Mouse (Mus musculus) limb, embryonic 14.5 days (tissue): ENCODE measurements around the gene Uchl1. TPM values are rescaled to one million over a fixed set of nuclear protein-coding genes. Genes with fewer than 3 reads are reported as not detected.
A peak's percentile ranks its signal among the peaks of the same experiment; 100 is the strongest.

Experiments
- ATAC-seq: fragments of 200-750 bp; cut with Nextera tagmentation; 2 replicates; pipeline ENCODE4 v1.8.0; 2017; ENCODE audit warnings: low read depth, moderate number of reproducible peaks, moderate TSS enrichment; ENCODE audit not compliant: low FRiP score
- DNase-seq: peaks from one replicate; pipeline ENCODE4 v3.0.0-alpha.2; 2015; ENCODE audit warnings: low spot score
- H3K27ac ChIP-seq: fragments of 300-500 bp; sonication (generic); replicated peaks from 2 replicates; pipeline ENCODE4 v1.5.1; 2014; ENCODE audit warnings: low read depth, mild to moderate bottlenecking, low read length, moderate library complexity, mixed read lengths
- H3K27me3 ChIP-seq: fragments of 300-500 bp; sonication (generic); 2 replicates; pipeline ENCODE4 v1.6.1; 2014; ENCODE audit warnings: low read length, mixed read lengths; ENCODE audit not compliant: control insufficient read depth, insufficient read depth
- H3K36me3 ChIP-seq: fragments of 300-500 bp; sonication (generic); 2 replicates; pipeline ENCODE4 v1.6.1; 2014; ENCODE audit warnings: mild to moderate bottlenecking, low read length, moderate library complexity, mixed read lengths; ENCODE audit not compliant: control insufficient read depth, insufficient read depth
- H3K4me1 ChIP-seq: fragments of 300-500 bp; sonication (generic); 2 replicates; pipeline ENCODE4 v1.6.1; 2014; ENCODE audit warnings: antibody characterized with exemption, low read length, mixed read lengths; ENCODE audit not compliant: control insufficient read depth, insufficient read depth
- H3K4me2 ChIP-seq: fragments of 300-500 bp; sonication (generic); replicated peaks from 2 replicates; pipeline ENCODE4 v1.6.1; 2014; ENCODE audit warnings: low read depth, mild to moderate bottlenecking, low read length, moderate library complexity; ENCODE audit not compliant: severe bottlenecking
- H3K4me3 ChIP-seq: fragments of 300-500 bp; sonication (generic); replicated peaks from 2 replicates; pipeline ENCODE4 v1.5.1; 2014; ENCODE audit warnings: low read length
- H3K9ac ChIP-seq: fragments of 300-500 bp; sonication (generic); 2 replicates; pipeline ENCODE4 v1.6.1; 2014; ENCODE audit warnings: mild to moderate bottlenecking, low read depth, low read length, moderate library complexity; ENCODE audit not compliant: severe bottlenecking
- H3K9me3 ChIP-seq: fragments of 300-500 bp; sonication (generic); 2 replicates; pipeline ENCODE4 v1.6.1; 2016; ENCODE audit warnings: low read length; ENCODE audit not compliant: control insufficient read depth
- POLR2A ChIP-seq: fragments of 200-500 bp; IDR thresholded peaks from 2 replicates; pipeline ENCODE4 v1.8.0; 2012; ENCODE audit warnings: inconsistent platforms, mild to moderate bottlenecking, moderate library complexity, borderline replicate concordance; ENCODE audit not compliant: insufficient read depth, insufficient read length; ENCODE audit errors: extremely low read depth
- WGBS: fragments of 180-500 bp; shearing (Covaris S2); extraction: QIAGEN DNeasy Blood & Tissue Kit; methylation state at CpG from one replicate; pipeline ENCODE4 v1.1.7; 2014; 5-methylcytosine and 5-hydroxymethylcytosine counted together
- polyA plus RNA-seq, 2 experiments: library from polyadenylated mRNA; depleted of rRNA in 1 of 2; stranded (reverse) in 1 of 2; unstranded in 1 of 2; fragments of >200 nt; fragmentation: Nextera tagmentation in 1 of 2; extraction: Ambion mirVana in 1 of 2; gene quantifications; 2 replicates each; pipeline versions ENCODE4 v1.2.1 to v1.2.3; 2012 to 2014

Uchl1 gene
- polyA plus RNA-seq, 2 experiments, result 81.0 to 105 TPM

DNA sequence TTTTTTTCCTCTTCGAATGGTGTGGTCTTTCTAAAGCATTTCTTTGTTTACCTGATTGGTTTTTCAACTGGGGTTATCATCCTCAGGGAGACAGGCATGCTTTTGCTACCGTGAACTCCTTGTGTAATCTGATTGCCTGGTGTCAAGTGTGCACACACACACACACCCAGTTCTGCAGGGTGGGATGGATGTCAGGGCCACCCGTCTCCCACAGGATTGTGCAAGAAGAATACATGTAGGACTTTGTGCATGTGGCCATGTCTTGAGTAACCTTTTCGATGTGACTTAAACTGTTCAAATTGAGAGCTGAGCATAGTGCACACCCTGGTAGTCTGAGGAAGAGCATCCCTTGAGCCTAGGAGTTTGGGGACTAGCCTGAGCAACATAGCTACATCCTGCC lies 17.3 kb downstream of the Uchl1 start:
- Histone ChIP-seq H3K4me2 (no peak overlapping the region), H3K27me3 (no peaks in the 10 kb centered on the region), H3K9me3 (no peaks in the 10 kb centered on the region), H3K4me3 (no peak overlapping the region), H3K4me1 (no peaks in the 10 kb centered on the region), H3K27ac (no peak overlapping the region), H3K36me3 (no peaks in the 10 kb centered on the region), H3K9ac (no peak overlapping the region)
- TF ChIP-seq POLR2A, result no peak
- 84% methylated on average over 4 of the region's 4 CpGs for WGBS
- no peak for DNase-seq
- ATAC-seq, result no peak

DNA sequence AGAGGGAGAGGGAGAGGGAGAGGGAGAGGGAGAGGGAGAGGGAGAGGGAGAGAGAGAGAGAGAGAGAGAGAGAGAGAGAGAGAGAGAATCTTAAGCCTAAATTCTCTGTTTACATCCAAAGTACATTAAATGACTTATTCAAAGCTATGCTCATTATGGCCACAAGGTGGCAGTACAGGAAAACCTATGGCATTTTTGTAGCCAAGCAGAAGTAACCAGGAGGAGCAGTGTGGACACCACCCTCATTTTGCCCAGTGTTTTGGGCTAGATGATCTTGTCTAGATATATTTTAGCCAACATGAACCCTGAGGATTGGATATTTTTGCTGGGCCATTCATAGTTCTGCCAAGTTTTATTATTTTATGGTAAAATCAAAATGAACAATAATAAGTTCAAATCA lies 21.2 kb downstream of the Uchl1 start:
- Histone ChIP-seq H3K36me3 (no peaks in the 10 kb centered on the region), H3K9me3 (no peaks in the 10 kb centered on the region), H3K4me3 (no peak overlapping the region), H3K9ac (no peak overlapping the region), H3K4me1 (peaks cover 3% of the 10 kb centered on the region; the same call in 1 of the 2 replicates), H3K27ac (no peak overlapping the region), H3K4me2 (no peak overlapping the region), H3K27me3 (no peaks in the 10 kb centered on the region)
- DNase-seq (peak; percentile 84), ATAC-seq (no peak)
- no peak for TF ChIP-seq POLR2A

DNA sequence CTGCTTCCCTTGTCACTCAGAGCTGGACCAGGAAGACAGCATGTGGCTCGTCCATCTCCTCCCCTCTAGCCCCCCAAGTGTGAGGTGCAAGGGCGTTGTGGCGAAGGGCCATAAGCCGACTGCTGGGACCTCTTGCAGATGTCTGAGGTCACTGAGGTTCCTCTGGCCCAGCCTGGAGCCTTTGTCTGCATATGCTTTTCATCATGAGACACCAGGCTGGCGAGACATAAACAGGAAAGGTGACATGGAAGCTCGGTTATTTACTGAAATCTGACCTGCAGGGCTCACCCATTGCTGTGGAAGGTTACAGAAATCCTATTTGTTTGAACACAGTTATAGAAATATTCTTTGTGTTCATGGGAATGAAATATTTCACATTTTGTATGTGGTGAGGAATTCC lies 24.0 kb downstream of the Uchl1 start:
- Histone ChIP-seq H3K27ac (no peak overlapping the region), H3K9ac (no peak overlapping the region), H3K4me3 (no peak overlapping the region), H3K4me2 (no peak overlapping the region), H3K4me1 (peaks cover 3% of the 10 kb centered on the region; the same call in 1 of the 2 replicates), H3K9me3 (no peaks in the 10 kb centered on the region), H3K36me3 (no peaks in the 10 kb centered on the region), H3K27me3 (no peaks in the 10 kb centered on the region)
- no peak for ATAC-seq
- WGBS, result 32% methylated on average over 6 of the region's 6 CpGs
- TF ChIP-seq POLR2A, result no peak
- DNase-seq, result no peak

DNA sequence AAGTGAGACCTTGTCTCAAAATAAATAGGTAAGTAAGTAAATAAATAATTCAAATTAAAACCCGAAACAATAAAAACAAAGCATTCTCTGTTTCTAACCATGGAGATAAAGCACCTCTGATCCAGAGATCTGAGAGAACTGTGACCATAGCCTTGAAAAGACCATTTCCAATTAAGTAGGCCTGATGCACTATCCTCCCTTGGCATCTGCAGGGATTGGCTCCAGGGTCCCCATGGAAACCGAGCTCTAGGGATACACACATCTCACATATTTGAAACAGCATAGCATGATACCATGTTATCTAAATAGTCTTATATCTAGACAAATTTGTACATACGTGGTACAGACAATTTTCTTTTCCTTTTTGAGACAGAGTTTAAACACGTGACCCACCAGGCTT lies 26.1 kb downstream of the Uchl1 start:
- no peak overlapping the region for H3K27ac ChIP-seq
- no peak for DNase-seq
- no peak for ATAC-seq
- H3K4me2 ChIP-seq, result no peak overlapping the region
- H3K9me3 ChIP-seq, result no peaks in the 10 kb centered on the region
- no peaks in the 10 kb centered on the region for H3K27me3 ChIP-seq
- no peak for TF ChIP-seq POLR2A
- 93% methylated on average over 4 of the region's 4 CpGs for WGBS
- H3K9ac ChIP-seq, result no peak overlapping the region
- H3K4me3 ChIP-seq, result no peak overlapping the region
- H3K4me1 ChIP-seq, result peaks cover 3% of the 10 kb centered on the region; the same call in 1 of the 2 replicates
- H3K36me3 ChIP-seq, result no peaks in the 10 kb centered on the region

DNA sequence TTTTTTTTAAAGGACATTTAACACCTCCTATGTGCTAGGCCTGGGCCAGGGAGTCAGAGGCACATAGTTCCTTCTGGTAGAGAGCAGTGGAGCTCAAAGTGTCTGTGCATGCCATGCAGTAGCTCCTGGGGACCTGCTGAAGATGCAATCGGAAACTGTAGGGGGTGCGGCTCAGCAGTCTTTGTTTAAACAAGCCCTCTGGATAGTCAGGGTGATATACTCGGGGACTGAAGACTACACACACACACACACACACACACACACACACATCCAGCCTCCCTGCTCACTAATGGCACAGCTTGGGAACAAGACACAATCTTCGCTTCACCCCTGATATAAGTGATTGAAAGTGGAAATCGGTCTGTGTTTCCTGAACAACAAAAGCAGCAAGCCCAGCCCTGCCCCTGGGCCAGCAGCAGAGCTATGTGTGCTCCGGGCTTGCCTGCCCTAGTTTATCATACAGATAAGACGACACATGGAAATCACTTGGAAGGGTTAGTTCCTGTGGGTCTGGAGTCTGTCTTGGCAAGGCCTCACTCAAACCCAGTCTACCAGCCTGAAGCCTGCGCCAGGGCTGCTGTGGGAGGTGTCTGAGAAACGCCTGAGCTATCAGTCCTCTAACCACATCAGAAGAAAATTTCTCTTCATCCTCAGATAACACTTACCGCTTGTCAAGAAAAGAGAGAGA lies 27.6 kb downstream of the Uchl1 start:
- Histone ChIP-seq H3K27ac (no peak overlapping the region), H3K9me3 (no peaks in the 10 kb centered on the region), H3K4me3 (no peak overlapping the region), H3K9ac (no peak overlapping the region), H3K4me1 (peaks cover 3% of the 10 kb centered on the region; the same call in 1 of the 2 replicates), H3K27me3 (no peaks in the 10 kb centered on the region), H3K36me3 (no peaks in the 10 kb centered on the region), H3K4me2 (no peak overlapping the region)
- DNase-seq, result no peak
- TF ChIP-seq POLR2A, result no peak
- ATAC-seq, result no peak
- WGBS, result 37% methylated on average over 10 of the region's 10 CpGs

- Histone ChIP-seq H3K9ac (no peak overlapping the region), H3K4me2 (no peak overlapping the region), H3K27me3 (no peaks in the 10 kb centered on the region), H3K27ac (no peak overlapping the region), H3K4me1 (peaks cover 2% of the 10 kb centered on the region; the same call in 1 of the 2 replicates), H3K36me3 (no peaks in the 10 kb centered on the region), H3K4me3 (no peak overlapping the region), H3K9me3 (no peaks in the 10 kb centered on the region)
- DNase-seq (no peak), ATAC-seq (no peak)
- WGBS, result 81% methylated on average over 5 of the region's 5 CpGs
- TF ChIP-seq POLR2A, result no peak
Measured at GRCm38 (mm10) chr5:66707859-66708258, 32.0 kb downstream of the Uchl1 start.
